Mouse (Mus musculus): ENCODE data around the gene Hadh. TPM values are rescaled to one million over a fixed set of nuclear protein-coding genes. Genes with fewer than 3 reads are reported as not detected.

Hadh gene
- total and polyA plus RNA-seq, 3 experiments = 42.3 to 73.4 (median 46.9) TPM

DNA sequence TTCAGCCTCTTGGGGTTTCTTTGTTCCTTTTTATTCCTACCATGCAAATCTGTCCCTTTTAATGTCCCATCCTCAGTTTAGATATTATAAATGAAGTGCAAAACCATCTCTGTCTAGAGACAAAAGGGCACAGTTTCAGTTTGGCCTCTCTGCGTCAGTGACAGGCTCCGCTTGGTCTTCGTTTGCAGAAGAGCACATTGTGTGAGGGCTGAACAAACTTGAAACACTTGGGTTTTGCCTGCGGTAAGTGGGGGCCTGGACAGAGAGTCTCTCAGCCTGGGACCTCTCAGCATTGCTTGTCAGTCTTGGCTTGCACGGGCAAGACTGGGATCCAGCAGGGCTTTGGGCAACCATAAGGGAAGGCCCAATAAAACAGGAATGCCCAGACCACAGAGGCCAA is 85.7 kb downstream of the Hadh start:
- H3K9ac ChIP-seq (ENCODE audit: insufficient read depth, low read depth) = no peak overlapping the region
- H3K4me2 ChIP-seq (ENCODE audit: insufficient read depth, low read depth, poor library complexity, severe bottlenecking) = no peak overlapping the region
- in situ Hi-C loops (cut with MboI; ENCODE audit: low pct_ligation_motif_present, low pct_unique_long_range_greater_than_20kb, low sequenced_read_pairs) (no loop called here), dilution Hi-C loops (cut with MboI; ENCODE audit: extremely low pct_ligation_motif_present, extremely low pct_unique_long_range_greater_than_20kb, low sequenced_read_pairs) (no loop called here)
- TF ChIP-seq EP300 (IDR thresholded peaks at IDR 0.05; ENCODE audit: low read length) (no peak), HCFC1 (IDR thresholded peaks at IDR 0.05; ENCODE audit: low read depth, low read length) (no peak), UBTF (IDR thresholded peaks at IDR 0.05; ENCODE audit: low read depth, low read length) (no peak), RCOR1 (conservative IDR thresholded peaks at IDR 0.05; ENCODE audit: low read depth, low read length) (no peak), ZNF384 (IDR thresholded peaks at IDR 0.05; ENCODE audit: low read depth, low read length) (no peak), ZMIZ1 (IDR thresholded peaks at IDR 0.05; ENCODE audit: low read depth, low read length) (no peak), USF1 (IDR thresholded peaks at IDR 0.05; ENCODE audit: low read depth, low read length) (no peak), SMC3 (IDR thresholded peaks at IDR 0.05; ENCODE audit: low read depth, low read length) (no peak), SIN3A (IDR thresholded peaks at IDR 0.05; ENCODE audit: low read length) (no peak), CHD1 (IDR thresholded peaks at IDR 0.05; ENCODE audit: low read depth, low read length) (no peak), GABPA (IDR thresholded peaks at IDR 0.05; ENCODE audit: insufficient replicate concordance, low read depth, low read length) (no peak), MYC (IDR thresholded peaks at IDR 0.05; ENCODE audit: low read depth, low read length) (no peak), TBP (conservative IDR thresholded peaks at IDR 0.05; ENCODE audit: low read depth, low read length) (no peak), USF2 (conservative IDR thresholded peaks at IDR 0.05; ENCODE audit: low read depth, low read length) (no peak), CHD2 (IDR thresholded peaks at IDR 0.05; ENCODE audit: low read length) (no peak), RAD21 (IDR thresholded peaks at IDR 0.05; ENCODE audit: low read depth, low read length) (no peak), MXI1 (IDR thresholded peaks at IDR 0.05; ENCODE audit: low read depth, low read length) (no peak), CTCF (conservative IDR thresholded peaks at IDR 0.05 in 1 of 2, IDR thresholded peaks at IDR 0.05 in 1 of 2; ENCODE audit: low read depth in 2 of 2, low read length in 2 of 2) (no peak), E2F4 (IDR thresholded peaks at IDR 0.05; ENCODE audit: insufficient replicate concordance, low read depth, low read length) (no peak)
- no peak overlapping the region for H3K4me3 ChIP-seq (replicated peaks in 1 of 3; ENCODE audit: low read depth in 2 of 3, low read length in 2 of 3, poor library complexity in 1 of 3)
- H3K27ac ChIP-seq (ENCODE audit: insufficient read depth, low read depth) = no peak overlapping the region
- H3K27me3 ChIP-seq (replicated peaks) = no peaks in the 10 kb centered on the region
- H3K9me3 ChIP-seq (replicated peaks; ENCODE audit: low read length) = no peaks in the 10 kb centered on the region
- H3K36me3 ChIP-seq (replicated peaks in 1 of 2; ENCODE audit: control insufficient read depth in 1 of 2, insufficient read depth in 1 of 2, low read length in 1 of 2) = peaks cover 15 to 42% of the 10 kb centered on the region in 2 experiments
- no peaks in the 10 kb centered on the region for H3K4me1 ChIP-seq (ENCODE audit: control insufficient read depth in 1 of 2, insufficient read depth in 2 of 2)
- no peak for DNase-seq (ENCODE audit: extremely low read depth)
- H3K79me2 ChIP-seq (replicated peaks; ENCODE audit: control insufficient read depth, extremely low read depth, insufficient read depth, poor library complexity, severe bottlenecking) = no peaks in the 10 kb centered on the region

Other genes starting within 250 kb of the Hadh start
- 14.5 and 15.8 TPM in 2 replicates for gene Lef1, start 161.6 kb downstream of the Hadh start, total RNA-seq (2012; rRNA removed)
- 1.4 and 1.8 TPM in 2 replicates for gene Lef1, start 161.6 kb downstream of the Hadh start, total RNA-seq (2014; rRNA removed)
- gene Lef1, start 161.6 kb downstream of the Hadh start, polyA plus RNA-seq (2012; ENCODE audit: insufficient read length, low read depth) = 2.7 and 4.4 TPM in 2 replicates
- 1.3 and 2.0 TPM in 2 replicates for gene Cyp2u1, start 31.1 kb upstream of the Hadh start, total RNA-seq (2012; rRNA removed)
- 0.50 and 0.60 TPM in 2 replicates for gene Cyp2u1, start 31.1 kb upstream of the Hadh start, total RNA-seq (2014; rRNA removed)
- gene Cyp2u1, start 31.1 kb upstream of the Hadh start, polyA plus RNA-seq (2012; ENCODE audit: insufficient read length, low read depth) = 0.52 and 0.54 TPM in 2 replicates
- not detected in 2 replicates for gene Sgms2, start 219.3 kb upstream of the Hadh start, total RNA-seq (2012; rRNA removed)
- not detected in 2 replicates for gene Sgms2, start 219.3 kb upstream of the Hadh start, total RNA-seq (2014; rRNA removed)
- gene Sgms2, start 219.3 kb upstream of the Hadh start, polyA plus RNA-seq (2012; ENCODE audit: insufficient read length, low read depth) = not detected in 2 replicates

Measured in CH12.LX (cell line).